Mouse (Mus musculus) urinary bladder, postnatal 36 days (tissue): ENCODE measurements around the gene Rhbdd1.

Source experiments
- DNase-seq, 2 experiments: peaks; one replicate each; pipeline ENCODE4 v3.0.0; 2022; ENCODE audit warnings: low spot score in 2 of 2, mixed read lengths in 1 of 2

Rhbdd1 gene

DNA sequence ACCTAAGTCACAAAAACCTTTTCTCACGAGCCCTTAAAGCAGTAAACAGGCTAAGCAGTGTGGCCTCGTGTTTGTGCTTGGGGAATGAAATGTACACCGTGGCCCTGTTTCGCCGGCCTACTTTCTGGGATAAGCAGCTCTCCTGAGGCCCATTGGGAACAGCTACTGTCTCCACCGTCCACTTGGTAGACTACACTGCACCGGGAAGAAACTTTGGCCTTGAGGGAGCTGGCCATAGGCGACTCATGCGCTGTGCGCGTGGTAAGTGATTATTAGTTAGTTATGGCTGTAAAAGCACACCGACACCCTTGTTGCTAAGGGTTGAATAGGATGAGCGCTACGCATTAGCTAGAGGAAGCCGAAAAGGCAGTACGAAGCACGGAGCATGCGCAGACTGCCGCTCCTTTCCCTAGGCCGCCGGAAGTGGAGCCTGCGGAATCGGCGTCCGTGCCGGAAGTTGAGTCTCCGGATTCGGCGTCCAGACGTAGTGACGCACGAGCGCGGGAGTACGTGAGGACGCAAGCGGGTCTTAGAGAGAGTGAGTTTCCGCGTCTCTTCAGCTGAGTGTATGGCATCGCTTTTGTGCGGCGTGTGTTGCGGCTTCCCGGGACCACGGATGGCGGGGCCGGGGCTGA lies at the start of gene Rhbdd1:
Gene Rhbdd1 (plus strand): TSS at position 342 of the 635 bp plus-strand sequence.
- DNase-seq: peak; percentile 94 to 98

DNA sequence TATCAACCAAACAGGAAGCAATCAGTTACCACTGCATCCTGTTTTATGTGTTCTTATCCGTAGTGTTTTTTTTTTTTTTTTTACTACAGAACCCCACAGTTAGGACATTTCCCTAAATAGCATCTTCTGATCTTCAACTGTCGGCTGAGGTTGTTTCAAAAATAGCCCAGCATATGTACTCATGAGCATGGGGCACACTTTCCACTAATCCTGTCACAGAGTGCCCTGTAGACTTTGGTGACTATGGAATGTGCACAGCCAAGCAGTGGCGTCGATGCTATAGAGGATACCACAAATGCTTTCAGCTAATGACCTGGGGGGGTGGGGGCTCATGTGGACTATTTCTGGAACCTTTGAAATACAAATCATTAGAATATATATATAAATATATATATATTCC lies 48.7 kb upstream of the Rhbdd1 start:
- DNase-seq: no peak

DNA sequence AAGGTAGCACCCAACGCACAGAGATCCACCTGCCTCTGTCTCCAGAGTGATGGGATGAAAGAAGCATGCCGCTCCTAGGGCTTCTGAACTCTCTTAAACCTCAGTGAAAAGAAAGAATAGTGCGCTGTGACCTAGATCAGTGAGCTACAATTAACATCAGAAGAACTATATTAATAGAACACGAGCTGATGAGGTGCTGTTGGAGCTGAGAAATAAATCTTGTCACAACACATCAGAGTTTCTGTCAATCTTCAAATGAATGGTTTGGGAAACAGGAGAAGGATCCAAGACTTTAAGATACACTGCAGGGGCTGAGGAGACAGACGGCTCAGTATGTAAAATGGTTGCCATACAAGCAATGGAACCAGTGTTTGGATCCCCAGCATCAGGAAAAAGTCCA lies 44.0 kb upstream of the Rhbdd1 start:
- no peak for DNase-seq

DNA sequence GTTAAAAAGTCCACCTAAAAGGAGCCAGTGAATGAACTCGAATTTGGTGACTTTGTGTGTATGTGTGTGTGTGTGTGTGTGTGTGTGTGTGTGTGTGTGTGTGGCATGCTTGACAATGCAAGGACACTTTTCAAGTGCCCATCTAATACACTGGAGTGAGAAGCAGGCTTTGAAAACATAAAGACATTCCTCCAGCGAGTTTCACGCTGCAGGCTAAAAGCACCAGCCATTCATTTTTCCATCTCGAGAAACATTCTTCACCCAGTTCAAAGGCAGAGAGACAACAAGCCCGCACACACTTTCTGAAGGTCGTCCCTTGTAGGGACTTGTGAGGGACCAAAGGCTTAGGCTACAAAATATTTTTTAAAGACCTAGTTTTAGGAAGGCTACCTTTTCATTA lies 42.7 kb upstream of the Rhbdd1 start:
- no peak for DNase-seq

DNA sequence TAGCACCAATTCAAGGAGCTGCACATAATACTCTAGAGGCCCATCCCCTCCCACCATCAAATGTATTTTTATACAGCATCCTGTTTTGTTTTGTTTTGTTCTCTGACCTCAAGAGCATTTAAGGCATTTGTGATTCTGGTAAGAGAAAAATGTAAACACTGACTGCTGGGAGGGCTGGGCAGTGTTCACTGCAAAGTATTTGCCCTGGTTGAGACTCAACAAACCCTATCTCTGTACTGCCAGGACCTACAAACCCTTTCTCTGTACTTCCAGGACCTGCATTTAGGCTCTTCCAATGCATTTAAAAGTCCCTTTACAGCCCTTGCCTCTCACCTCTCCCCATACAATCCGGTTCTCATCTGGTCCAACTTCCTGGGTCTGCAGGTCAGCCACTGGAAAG lies 41.9 kb upstream of the Rhbdd1 start:
- no peak for DNase-seq

DNA sequence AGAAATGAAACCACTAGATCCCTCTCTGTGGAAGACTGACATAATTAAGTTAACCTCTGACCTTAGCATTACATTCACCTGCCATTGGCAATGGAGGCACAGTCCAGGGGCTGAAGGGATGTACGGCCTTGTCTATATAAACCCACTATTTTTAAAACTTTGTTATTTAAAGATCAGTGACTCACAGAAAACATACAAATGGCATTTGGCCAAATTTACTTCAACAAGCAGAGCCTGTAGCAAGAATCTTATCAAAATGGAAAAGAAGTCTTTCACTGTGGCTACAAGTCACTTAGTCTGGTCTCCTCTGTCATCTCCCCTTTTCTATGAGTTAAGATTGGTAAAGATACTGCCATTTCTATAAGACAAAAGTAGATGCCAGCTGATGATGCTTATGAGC lies 36.5 kb upstream of the Rhbdd1 start:
- no peak for DNase-seq

DNA sequence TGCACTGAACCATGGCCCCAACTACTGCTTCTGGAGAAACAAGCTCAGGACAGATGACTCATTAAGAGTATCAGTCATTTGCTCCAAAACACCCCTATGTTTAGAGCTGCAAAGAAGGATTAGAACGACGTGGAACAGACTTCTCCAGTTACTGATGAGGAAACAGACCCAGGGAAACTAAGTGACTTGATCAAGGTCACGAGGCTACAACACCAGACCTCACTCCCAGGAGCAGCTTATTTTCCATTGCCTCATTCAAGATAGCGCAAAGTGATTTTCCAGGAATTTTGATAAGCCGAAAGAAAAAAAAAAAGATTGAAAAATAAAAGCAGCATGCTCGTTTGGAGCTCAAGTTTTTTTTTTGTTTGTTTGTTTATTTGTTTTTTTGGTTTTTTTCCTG lies 34.4 kb upstream of the Rhbdd1 start:
- no peak for DNase-seq

DNA sequence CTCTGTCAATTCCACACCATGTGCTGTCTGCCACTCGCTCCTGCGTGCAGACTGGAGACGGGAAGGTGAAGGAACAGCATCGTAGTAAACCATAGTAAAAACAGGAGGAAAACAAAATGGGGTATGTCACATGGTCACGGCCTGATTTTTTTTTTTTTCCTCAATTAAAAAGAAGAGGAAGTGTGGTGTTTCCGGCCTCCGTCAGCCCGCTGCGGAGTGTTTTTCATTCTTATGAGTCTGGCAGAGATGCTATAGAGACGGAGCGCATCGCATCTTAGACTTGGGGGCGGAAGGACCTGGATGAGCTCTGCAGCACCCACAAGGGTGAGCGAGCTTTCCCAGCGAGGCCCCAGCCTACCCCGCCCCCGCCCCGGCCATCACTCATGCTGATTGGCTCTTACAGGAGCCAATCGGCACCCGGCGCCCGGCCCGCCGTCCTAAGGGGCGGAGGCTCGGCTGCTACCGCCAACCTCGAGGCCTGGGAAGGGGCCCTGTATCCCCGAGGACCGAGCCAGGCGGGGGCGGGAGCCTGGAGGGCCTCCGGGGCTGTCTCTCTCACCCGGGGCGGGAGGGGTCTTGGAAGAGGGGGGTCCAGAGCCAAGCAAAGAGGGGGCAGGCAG lies 33.1 kb upstream of the Rhbdd1 start:
- DNase-seq: peak; percentile 77 to 86

DNA sequence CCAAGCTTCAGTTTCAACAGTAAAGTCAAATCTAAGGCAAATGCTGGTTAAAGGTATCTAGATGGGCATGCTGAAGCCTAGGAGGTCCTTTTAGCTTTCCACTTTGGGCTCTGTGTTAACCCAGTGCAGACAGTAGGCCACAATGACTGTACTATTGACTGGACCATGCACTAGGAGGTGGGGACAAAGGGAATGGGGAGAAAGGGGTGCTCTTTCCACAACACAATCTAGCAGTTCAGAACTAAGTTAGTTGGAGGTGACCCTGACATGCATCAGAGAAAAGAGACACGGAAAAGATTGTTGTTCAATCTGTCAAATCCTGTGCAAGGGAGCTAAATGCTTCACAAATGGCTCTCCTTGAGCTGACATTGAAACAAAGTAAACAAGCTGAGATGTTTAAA lies 32.4 kb upstream of the Rhbdd1 start:
- no peak for DNase-seq

DNA sequence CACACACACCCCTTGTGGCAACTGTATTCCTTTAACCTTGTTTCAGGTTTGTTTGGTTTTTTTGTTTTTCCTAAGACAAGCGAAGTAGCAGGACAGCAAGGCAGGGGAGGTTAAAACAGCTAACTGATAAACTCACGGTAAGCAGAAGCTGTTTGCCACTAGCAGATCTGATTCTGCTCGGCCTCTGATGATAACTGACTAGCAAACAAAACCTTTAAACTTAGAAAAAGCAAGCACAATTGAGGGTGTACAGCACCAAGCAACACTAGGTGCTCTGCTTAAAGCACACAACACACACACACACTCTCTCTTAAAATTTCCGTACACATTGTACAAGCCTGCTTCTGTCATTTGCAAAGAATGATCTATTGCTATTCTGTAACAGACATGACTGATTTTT lies 31.8 kb upstream of the Rhbdd1 start:
- no peak for DNase-seq

DNA sequence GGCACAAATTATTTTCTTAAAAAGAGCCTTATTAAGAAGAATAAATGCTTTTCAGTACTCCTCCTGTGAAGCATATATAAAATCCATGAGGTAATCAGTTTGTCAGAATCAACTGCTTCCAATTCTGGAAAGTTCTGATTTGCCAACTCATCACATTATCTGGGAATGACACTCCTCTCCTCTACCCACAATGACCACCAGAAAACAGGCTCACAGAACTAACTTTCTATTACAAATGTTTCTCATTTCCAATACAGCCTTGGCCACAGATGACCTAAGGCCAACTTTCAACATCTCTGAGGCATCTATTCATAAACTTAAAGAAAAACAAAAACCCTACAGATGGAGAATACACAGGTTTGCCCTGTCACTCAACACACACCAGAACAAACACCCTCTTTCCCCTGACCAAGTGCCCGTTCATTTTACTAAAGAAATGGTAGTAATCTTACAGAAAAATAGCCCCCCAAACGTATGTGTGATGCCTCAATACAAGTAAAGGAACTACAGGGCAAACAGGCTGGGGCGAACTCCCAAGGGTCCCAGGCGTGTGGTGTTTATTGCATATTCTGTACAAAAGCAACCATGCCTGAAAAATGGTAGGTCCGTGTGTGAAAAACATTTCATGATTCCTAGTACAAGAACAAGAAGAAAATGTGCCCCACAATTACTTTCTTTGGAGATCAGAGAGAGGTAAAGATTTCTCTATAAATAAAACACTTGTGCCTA lies 30.6 kb upstream of the Rhbdd1 start:
- DNase-seq: no peak

DNA sequence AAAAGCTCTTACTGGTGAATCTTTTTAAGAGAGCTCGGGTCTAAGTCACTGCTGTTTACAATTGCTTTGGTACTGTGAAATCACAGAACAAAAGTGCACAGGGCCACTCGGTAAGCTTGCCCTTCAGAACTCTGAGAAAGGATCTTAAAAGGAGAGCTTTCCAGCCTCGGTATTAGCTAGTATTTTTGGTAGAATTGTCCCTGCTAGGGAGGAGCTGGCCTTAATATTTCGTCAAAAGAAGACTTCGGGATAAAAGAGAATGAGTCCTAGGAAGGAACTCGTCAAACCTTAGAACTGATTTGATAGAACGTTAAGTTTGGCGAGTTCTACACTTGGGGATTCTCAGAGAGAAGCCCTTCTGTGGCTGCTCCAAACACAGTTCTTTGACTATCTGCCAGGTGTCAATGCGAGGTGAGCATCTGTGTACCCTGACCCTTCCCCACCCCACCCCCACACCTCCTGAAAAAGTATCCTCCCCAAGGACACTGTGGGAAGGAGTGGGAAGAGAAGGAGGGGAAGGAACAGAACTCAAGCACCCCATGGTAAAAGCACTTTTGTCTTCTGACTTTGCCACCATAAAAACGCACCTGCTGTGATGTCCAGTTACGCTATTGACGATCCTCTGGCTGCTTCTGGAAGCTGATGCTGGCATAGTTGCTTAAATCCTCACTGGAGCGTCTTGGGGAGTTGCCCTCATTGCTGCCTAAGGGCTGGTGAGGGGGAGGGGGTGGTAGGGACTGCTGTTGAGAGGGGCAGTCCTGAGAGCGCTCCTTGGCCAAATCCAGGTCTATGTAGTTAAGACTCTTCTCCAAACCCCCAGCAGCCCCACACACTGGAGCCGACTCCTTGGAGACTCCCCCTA lies 29.8 kb upstream of the Rhbdd1 start:
- no peak for DNase-seq

DNA sequence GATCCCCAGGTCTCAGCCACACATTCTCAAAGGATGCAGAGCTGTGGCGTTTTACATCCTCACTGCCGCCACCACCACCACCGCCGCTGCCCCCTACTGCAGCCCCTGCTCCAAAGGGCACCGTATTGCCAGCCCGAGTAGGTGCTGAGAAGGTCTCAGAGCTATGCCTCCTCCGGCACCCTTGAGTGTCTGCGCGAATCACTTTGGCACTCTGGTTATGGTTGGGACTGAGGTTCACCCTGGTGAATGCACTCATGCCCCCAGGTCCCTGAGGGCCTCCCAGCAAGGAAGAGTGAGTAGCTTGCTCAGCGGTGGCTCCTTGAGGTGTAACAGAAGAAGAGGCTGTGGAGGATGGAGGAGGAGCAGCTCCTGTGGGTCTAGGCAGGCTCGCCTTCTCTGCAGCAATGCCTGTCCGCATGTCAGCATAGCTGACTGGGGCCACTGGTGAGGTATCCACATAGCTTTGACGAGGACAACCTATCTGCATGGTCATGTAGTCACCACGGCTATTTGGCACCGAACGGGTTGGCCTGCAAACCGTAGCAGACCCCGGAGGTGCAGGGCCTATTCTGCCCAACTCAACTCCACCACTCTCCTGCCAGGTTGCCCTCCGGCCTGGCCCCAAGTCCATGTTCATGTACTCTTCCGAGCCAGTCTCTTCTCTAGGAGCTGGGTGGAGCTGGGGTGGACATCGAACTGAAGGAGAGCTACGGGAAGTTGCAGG lies 29.0 kb upstream of the Rhbdd1 start:
- no peak for DNase-seq

DNA sequence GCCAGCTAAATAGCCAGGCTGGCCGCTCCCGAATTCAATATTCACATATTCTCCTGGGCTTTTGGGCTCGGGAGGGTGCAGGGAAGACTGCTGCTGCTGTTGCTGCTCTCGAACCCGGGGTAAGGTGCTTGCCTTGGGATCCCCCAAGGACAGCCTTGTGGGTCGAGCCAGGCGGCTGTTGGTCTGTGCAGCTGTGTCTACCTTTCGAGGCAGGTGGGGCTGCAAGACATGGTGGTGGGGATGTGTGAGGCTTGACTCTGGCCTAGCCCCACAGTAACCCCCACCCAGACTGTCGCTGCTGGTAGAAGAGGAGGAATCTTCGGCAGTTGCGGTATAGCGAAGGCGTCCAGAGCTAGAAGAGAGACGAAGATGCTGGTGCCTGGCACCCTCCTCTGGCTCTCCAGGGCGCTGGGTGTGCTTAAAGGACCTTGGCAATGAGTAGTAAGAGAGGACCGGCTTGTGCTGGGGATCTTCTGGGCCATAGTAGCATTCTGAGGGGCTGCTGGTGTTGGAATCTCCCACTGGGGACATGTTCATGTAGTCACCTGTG lies 28.4 kb upstream of the Rhbdd1 start:
- no peak for DNase-seq

DNA sequence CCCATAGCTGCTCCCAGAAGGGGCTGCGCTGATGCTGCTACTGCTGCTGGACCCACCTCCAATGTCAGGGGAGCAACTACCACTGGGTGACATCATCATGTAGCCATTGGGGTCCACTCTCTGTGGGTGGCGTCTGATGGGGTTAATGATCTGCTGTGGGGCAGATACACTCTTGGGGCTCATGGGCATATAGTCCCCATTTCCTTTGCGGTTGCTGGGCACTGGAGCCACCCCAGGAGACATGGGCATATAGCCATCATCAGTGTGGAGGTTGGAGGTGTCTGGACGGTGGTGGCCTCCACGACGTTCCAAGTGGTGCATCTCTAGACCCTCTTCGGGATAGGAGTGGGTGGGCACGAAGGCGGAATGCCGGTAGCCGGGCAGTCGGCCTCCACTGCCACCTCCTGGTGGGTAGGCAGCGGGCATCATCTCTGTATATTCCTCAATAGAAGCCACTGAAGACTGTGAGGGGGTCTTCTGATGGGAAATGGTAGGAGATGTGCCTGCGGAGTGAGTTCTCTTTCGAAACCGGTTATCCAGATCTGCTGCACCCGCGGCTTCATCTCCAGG lies 27.7 kb upstream of the Rhbdd1 start:
- DNase-seq: no peak

DNA sequence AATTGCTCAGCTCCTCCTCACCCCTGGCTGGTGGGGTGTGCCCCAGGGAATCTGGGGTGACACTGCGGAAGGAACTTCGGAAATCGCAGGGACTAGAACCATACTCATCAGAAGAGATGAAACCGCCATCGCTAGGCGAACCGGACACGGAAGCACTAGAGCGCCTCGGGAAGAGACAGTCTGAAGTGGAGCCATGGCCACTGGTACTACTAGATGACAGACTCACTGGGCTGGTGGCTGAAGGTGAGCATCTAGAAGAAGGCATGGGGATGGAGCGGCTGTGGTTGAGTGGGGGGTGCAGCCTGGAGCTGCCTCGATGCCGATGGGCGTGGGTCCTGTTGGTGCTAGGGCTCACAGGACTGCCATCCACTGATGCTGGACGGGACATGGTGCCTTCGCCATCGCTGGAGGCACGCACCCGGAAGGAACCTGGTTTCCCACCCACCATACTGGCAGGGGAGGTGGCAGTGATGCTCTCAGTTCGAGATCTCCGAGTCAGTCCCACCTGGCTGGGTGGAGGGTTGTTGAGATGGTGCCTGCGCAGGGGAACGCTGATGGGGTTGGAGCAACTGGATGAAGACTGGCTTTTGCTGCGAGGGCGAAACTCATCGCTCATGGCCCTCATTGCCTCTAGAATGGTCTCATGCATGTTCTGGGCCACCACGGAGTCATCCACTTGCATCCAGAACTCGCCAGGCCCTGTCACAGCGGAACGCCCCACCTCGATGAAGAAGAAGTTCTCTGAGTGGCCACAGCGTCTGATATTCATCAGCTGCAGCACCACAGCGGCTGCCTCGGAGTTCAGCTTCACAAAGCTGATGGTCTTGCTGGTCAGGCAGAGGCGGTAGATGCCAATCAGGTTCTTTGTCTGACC lies 26.9 kb upstream of the Rhbdd1 start:
- DNase-seq: no peak

DNA sequence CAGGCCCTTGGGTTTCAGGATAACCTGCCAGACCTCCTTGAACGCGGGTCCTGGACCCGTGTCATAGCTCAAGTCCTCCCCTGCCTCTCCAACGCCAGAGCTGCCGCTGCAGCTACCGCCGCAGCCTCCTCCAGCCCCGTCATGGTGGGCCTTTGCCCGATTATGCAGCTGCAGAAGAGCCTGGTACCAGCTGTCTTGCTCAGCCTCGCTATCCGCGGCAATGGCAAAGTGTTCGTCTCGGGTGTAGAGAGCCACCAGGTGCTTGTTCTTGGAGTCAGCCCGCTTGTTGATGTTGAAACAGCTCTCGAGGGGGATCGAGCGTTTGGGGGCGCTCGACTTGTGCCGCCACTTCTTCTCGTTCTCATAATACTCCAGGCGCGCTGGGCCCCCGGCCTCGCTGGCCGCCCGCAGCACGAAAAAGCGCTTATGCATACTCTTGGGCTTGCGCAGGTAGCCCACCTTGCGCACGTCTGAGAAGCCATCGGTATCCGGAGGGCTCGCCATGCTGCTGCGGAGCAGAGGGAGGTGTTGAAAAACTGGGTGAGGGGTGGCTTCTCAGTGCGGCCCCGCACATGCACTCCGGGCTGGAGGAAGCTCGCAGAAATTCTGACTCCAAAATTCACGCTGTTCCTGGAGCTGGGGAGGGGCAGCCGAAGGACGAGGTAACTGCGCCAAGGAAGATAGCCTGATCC lies 26.1 kb upstream of the Rhbdd1 start:
- no peak for DNase-seq

DNA sequence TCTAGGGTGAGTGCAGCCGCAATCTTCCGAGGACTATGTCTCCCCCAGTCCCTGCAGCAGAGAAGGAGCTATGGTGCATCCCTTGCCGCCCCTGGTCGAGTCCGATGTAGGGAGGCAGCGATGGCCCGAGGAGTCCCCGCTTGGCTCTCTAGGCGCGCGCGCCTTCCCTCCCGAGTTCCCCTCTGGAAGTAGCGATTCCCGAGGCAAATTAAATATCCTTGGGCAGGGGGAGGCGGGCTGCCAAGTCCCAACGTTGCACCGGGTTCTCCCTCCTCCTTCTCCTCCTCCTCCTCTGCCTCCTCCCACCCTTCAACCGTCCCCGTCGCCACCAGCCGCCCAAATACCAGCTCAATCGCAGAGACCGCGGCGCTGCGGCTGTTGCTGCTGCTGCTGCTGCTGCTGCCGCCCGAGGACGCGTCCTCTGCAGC lies 25.5 kb upstream of the Rhbdd1 start:
- peak; percentile 60 to 83 for DNase-seq

DNA sequence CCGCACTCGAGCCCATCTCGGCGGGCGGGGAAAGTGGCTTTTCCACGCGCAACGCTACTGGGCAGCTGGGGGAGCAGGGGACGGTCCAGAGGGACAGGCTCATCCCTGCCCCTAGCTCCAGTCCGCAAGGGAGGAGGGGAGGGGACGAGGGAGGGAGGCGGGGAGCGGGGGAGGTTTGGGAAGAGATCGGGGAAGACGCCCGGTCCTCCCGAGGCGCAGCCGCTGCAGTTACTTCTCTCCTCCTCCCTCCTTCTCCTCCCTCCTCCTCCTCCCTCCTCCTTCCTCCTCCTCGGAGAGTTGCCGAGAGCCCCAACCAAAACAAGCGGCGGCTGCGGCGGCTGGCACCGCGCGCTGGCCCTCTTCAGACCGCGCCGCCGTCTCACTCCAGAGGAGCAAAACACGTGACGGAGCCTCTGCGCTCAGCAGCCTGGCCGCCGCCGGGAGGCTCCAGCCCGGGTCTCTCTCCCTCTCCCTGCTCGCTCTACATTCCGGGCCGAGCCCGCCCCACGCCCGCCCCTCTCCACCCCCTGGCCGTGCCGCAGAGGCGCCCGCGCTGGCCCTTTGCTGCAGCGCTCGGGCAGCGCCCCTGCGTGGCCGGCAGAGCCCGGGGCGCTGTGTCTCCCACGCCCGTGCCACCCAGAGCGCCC lies 25.0 kb upstream of the Rhbdd1 start, which contains the start of gene Irs1:
Gene Irs1 (minus strand): TSS at position 266 of the 647 bp plus-strand sequence.
- DNase-seq: peak; percentile 75 to 84
